Mouse (Mus musculus): ENCODE data around the gene Tmem232. TPM values are rescaled to one million over a fixed set of nuclear protein-coding genes. Genes with fewer than 3 reads are reported as not detected.
"Not testable (repeated sequence)": the region's sequence is repeated elsewhere in the genome, so short reads cannot be mapped to it uniquely, and the experiment has no call there.

Tmem232 gene
- total RNA-seq, 2 experiments from 2014 or later: 9.5 to 10.3 TPM

- DNase-seq: no peak
Observed at GRCm38 (mm10) chr17:65225347-65225916, 315.1 kb downstream of the Tmem232 start.

DNA sequence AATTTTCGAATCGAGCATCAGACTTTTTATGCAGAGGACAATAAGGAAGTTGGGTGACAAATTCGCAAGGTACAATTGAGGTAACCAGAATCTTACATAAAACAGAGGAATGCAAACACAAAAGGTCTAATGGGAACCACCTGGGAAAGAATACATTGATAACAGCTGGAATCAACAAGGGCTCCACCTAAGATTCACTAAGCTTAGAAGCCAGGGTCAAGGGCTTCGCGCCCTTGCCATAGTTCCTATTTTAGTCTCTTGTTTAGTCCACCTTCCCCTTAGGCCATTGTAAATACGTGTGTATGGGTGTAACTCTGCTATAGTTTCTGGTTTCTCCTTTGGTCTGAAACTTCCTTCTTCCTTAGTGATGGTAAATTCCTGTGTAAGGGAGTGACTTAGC, 318.9 kb downstream of the Tmem232 start:
- not testable (repeated sequence) for DNase-seq

Small RNA genes lying within 50 kb of the gene (microRNA-seq; reads per million reads assigned to microRNA genes)
- gene Gm25731: 0 reads per million in 2 experiments

Other genes with a start within 250 kb of the Tmem232 start
- gene Vapa, start 72.8 kb upstream of the Tmem232 start, total RNA-seq (2021): 100 to 1,000 TPM; 140 to 143 TPM
- under 1 TPM in 1 of 2 experiments, not detected in 1; 0.14 TPM for gene Txndc2, start 101.4 kb upstream of the Tmem232 start, total RNA-seq (2021)
- gene Rab31, start 232.0 kb upstream of the Tmem232 start, total RNA-seq (2021): 10 to 100 TPM; 22.0 to 24.1 TPM
- gene Ppp4r1, start 241.8 kb upstream of the Tmem232 start, total RNA-seq (2021): 10 to 100 TPM; 36.3 to 41.9 TPM